Mouse (Mus musculus) kidney, adult 2 months (tissue): ENCODE results near the gene Rin3.

Experiments used
- CTCF ChIP-seq: fragments of 200-500 bp; conservative IDR thresholded peaks from 2 replicates; pipeline ENCODE4 v1.5.1; 2011; ENCODE audit warnings: low read depth, mild to moderate bottlenecking, control low read depth, low read length, moderate library complexity, mixed read lengths; ENCODE audit not compliant: insufficient read depth, insufficient read length
- POLR2A ChIP-seq: fragments of 200-500 bp; IDR thresholded peaks from one replicate; pipeline ENCODE4 v1.6.1; 2011; ENCODE audit warnings: low read depth, low read length, control low read depth

- TF ChIP-seq CTCF: no peak
- TF ChIP-seq POLR2A: no peak
Observed at GRCm38 (mm10) chr12:102280867-102281503, 1.9 kb upstream of the Rin3 start.
